Mouse (Mus musculus) MEL (cell line): ENCODE measurements around the gene Setd5. TPM values are rescaled to one million over a fixed set of nuclear protein-coding genes. Genes with fewer than 3 reads are reported as not detected.

ENCODE experiments used
- DNase-seq: peaks from one replicate; pipeline ENCODE4 v3.0.0; 2011; ENCODE audit warnings: low read depth, low spot score
- H3K27ac ChIP-seq: 2 replicates; pipeline ENCODE4 v1.5.1; 2012; ENCODE audit warnings: low read depth, mild to moderate bottlenecking, control low read depth, low read length, moderate library complexity; ENCODE audit not compliant: control insufficient read depth
- H3K27me3 ChIP-seq, 2 experiments: fragments of 150-350 bp in 1 of 2; sonication (generic) in 1 of 2; 2 replicates each; pipeline ENCODE4 v1.6.1; 2012; ENCODE audit warnings: low read length in 2 of 2, mild to moderate bottlenecking in 2 of 2, improper control_type of control experiment in 1 of 2, moderate library complexity in 1 of 2; ENCODE audit not compliant: insufficient read depth in 2 of 2, control insufficient read depth in 1 of 2
- H3K36me3 ChIP-seq, 2 experiments: 2 replicates each; pipeline ENCODE4 v1.6.1; 2012 to 2014; ENCODE audit warnings: low read length in 2 of 2, improper control_type of control experiment in 1 of 2, inconsistent platforms in 1 of 2, mild to moderate bottlenecking in 1 of 2; ENCODE audit not compliant: insufficient read depth in 2 of 2, control insufficient read depth in 1 of 2
- H3K4me1 ChIP-seq, 2 experiments: fragments of 150-350 bp in 1 of 2; sonication (generic) in 1 of 2; 2 replicates each; pipeline ENCODE4 v1.6.1; 2012; ENCODE audit warnings: low read length in 2 of 2, improper control_type of control experiment in 1 of 2, mild to moderate bottlenecking in 1 of 2; ENCODE audit not compliant: insufficient read depth in 2 of 2, control insufficient read depth in 1 of 2
- H3K4me3 ChIP-seq, 2 experiments: fragments of 150-350 bp in 1 of 2; sonication (generic) in 1 of 2; 2 replicates each; pipeline ENCODE4 v1.5.1; 2012; ENCODE audit warnings: low read depth in 2 of 2, low read length in 2 of 2, mild to moderate bottlenecking in 2 of 2, moderate library complexity in 2 of 2, control low read depth in 1 of 2, improper control_type of control experiment in 1 of 2; ENCODE audit not compliant: control insufficient read depth in 1 of 2, insufficient read depth in 1 of 2
- H3K79me2 ChIP-seq: 2 replicates; pipeline ENCODE4 v1.6.1; 2012; ENCODE audit warnings: mild to moderate bottlenecking, low read length, moderate library complexity; ENCODE audit not compliant: control insufficient read depth, poor library complexity, insufficient read depth
- H3K9ac ChIP-seq: 2 replicates; pipeline ENCODE4 v1.6.1; 2012; ENCODE audit warnings: low read depth, mild to moderate bottlenecking, control low read depth, low read length, moderate library complexity; ENCODE audit not compliant: control insufficient read depth, poor library complexity, severe bottlenecking
- H3K9me3 ChIP-seq: fragments of 150-350 bp; sonication (generic); replicated peaks from 2 replicates; pipeline ENCODE4 v1.6.1; 2012; ENCODE audit warnings: mild to moderate bottlenecking, low read length, improper control_type of control experiment, moderate library complexity; ENCODE audit not compliant: insufficient read depth
- BHLHE40 ChIP-seq: IDR thresholded peaks from 2 replicates; pipeline ENCODE4 v1.6.1; 2012; ENCODE audit warnings: low read depth, mild to moderate bottlenecking, inconsistent platforms, low read length, improper control_type of control experiment, borderline replicate concordance
- EP300 ChIP-seq, 2 experiments: IDR thresholded peaks; 2 replicates each; pipeline ENCODE4 v1.6.1; 2011; ENCODE audit warnings: improper control_type of control experiment in 2 of 2, low read length in 2 of 2, low read depth in 1 of 2, mild to moderate bottlenecking in 1 of 2
- ETS1 ChIP-seq: IDR thresholded peaks from 2 replicates; pipeline ENCODE4 v1.6.1; 2012; ENCODE audit warnings: low read depth, mild to moderate bottlenecking, inconsistent platforms, low read length, improper control_type of control experiment, moderate library complexity
- GABPA ChIP-seq: IDR thresholded peaks from 2 replicates; pipeline ENCODE4 v1.6.1; 2012; ENCODE audit warnings: low read depth, mild to moderate bottlenecking, inconsistent platforms, low read length, improper control_type of control experiment, moderate library complexity
- GATA1 ChIP-seq: IDR thresholded peaks from 2 replicates; pipeline ENCODE4 v1.6.1; 2011; ENCODE audit warnings: low read depth, low read length, improper control_type of control experiment
- HCFC1 ChIP-seq: IDR thresholded peaks from 2 replicates; pipeline ENCODE4 v1.6.1; 2012; ENCODE audit warnings: low read depth, mild to moderate bottlenecking, inconsistent platforms, low read length, improper control_type of control experiment, moderate library complexity
- MXI1 ChIP-seq: IDR thresholded peaks from 2 replicates; pipeline ENCODE4 v1.6.1; 2011; ENCODE audit warnings: mild to moderate bottlenecking, low read depth, low read length, improper control_type of control experiment
- MYC ChIP-seq: IDR thresholded peaks from 2 replicates; pipeline ENCODE4 v1.6.1; 2011; ENCODE audit warnings: low read depth, mild to moderate bottlenecking, low read length, improper control_type of control experiment, moderate library complexity
- RAD21 ChIP-seq: IDR thresholded peaks from 2 replicates; pipeline ENCODE4 v1.6.1; 2011; ENCODE audit warnings: mild to moderate bottlenecking, low read depth, low read length, improper control_type of control experiment
- RCOR1 ChIP-seq: IDR thresholded peaks from 2 replicates; pipeline ENCODE4 v1.6.1; 2012; ENCODE audit warnings: low read depth, mild to moderate bottlenecking, inconsistent platforms, low read length, improper control_type of control experiment
- SIN3A ChIP-seq: IDR thresholded peaks from 2 replicates; pipeline ENCODE4 v1.6.1; 2012; ENCODE audit warnings: low read length, improper control_type of control experiment, inconsistent platforms
- TAL1 ChIP-seq: IDR thresholded peaks from 2 replicates; pipeline ENCODE4 v1.6.1; 2012; ENCODE audit warnings: mild to moderate bottlenecking, inconsistent platforms, low read length, moderate library complexity, mixed read lengths
- TBP ChIP-seq: IDR thresholded peaks from 2 replicates; pipeline ENCODE4 v1.8.0; 2011; ENCODE audit warnings: low read depth, low read length, improper control_type of control experiment
- ZMIZ1 ChIP-seq: IDR thresholded peaks from 2 replicates; pipeline ENCODE4 v1.6.1; 2012; ENCODE audit warnings: low read depth, mild to moderate bottlenecking, inconsistent platforms, low read length, improper control_type of control experiment, moderate library complexity
- polyA plus RNA-seq, 2 experiments: library from polyadenylated mRNA; stranded (reverse) in 1 of 2; unstranded in 1 of 2; fragments of >175 nt in 1 of 2; fragments of >200 nt in 1 of 2; gene quantifications; 2 replicates each; pipeline versions ENCODE4 v1.2.1 to v1.2.4; 2012; ENCODE audit warnings: low replicate concordance in 2 of 2, low read depth in 1 of 2; ENCODE audit not compliant: insufficient read length in 2 of 2, insufficient read depth in 1 of 2, missing spikeins in 1 of 2
- total RNA-seq: library from RNA; depleted of rRNA; stranded (reverse); fragments of 300-350 nt; gene quantifications from 2 replicates; pipeline ENCODE4 v1.2.3, GENCODE M21; 2012

Setd5 gene
- total and polyA plus RNA-seq, 3 experiments, result 43.5 to 185 (median 80.2) TPM

DNA sequence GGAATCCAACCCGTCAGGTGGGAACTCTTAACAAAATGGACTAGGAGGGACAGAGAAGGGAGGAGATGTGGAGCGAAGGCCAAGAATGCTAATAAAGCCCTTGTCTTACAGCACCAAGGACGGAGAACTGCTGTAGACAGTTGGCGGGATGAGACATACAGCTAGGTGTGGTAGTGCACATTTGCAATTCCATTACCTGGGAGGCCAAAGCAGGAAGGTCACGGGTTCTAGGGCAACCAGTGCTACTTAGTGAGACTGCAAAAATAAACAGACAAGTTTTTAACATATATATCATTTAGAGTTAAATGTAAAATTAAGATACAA is 38.5 kb upstream of the Setd5 start:
- H3K9me3 ChIP-seq, result no peaks in the 10 kb centered on the region
- TF ChIP-seq ZMIZ1 (no peak), BHLHE40 (no peak), GABPA (no peak), RCOR1 (no peak), SIN3A (no peak), HCFC1 (no peak), TBP (no peak), MXI1 (no peak)
- no peak overlapping the region for H3K4me3 ChIP-seq
- no peaks in the 10 kb centered on the region; the same call in 1 of the 2 replicates for H3K79me2 ChIP-seq
- peaks cover 0 to 41% of the 10 kb centered on the region in 2 experiments; a peak in 2 of 4 replicates for H3K36me3 ChIP-seq
- H3K9ac ChIP-seq, result no peak overlapping the region; the same call in 1 of the 2 replicates
- H3K27ac ChIP-seq, result no peak overlapping the region
- DNase-seq, result no peak
- no peaks in the 10 kb centered on the region for H3K27me3 ChIP-seq
- peaks cover 23% of the 10 kb centered on the region in 2 experiments for H3K4me1 ChIP-seq

DNA sequence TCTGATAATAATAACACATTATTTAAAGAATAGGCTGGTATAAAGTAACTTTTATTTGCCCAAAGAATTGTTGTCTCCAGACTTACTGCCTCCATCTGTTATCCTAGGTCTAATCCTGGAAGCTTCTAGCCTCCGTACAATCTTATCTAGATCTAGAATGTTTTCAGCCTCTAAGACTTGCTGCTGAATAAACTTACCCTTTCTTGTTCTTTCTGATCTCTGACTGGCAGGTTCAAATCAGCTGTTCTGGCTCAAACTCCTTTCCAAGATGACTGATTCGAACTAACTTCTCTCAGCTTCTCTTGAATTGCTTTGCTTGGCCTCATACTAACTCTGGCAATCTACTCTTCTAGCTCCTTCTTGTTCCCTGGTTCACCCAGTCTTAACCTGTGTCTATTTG is 36.8 kb upstream of the Setd5 start:
- Histone ChIP-seq H3K79me2 (peaks cover 6% of the 10 kb centered on the region), H3K27ac (peak overlapping the region; percentile 98), H3K27me3 (no peaks in the 10 kb centered on the region), H3K36me3 (peaks cover 0 to 54% of the 10 kb centered on the region in 2 experiments; a peak in 2 of 4 replicates), H3K9me3 (no peaks in the 10 kb centered on the region), H3K4me3 (peak overlapping the region in 1 of 2 experiments; percentile 34; a peak in 1 of 4 replicates), H3K9ac (peak overlapping the region; percentile 69), H3K4me1 (peaks cover 24 to 28% of the 10 kb centered on the region in 2 experiments)
- DNase-seq, result peak; percentile 61
- TF ChIP-seq RAD21 (no peak), TAL1 (no peak), ETS1 (peak; percentile 79), SIN3A (peak; percentile 22; the same call in 1 of the 2 replicates), EP300 (IDR thresholded peaks at IDR 0.05; ENCODE audit: low read depth in 1 of 2, low read length in 2 of 2) (peak; percentile 8 to 23; a peak in 3 of 4 replicates), GATA1 (peak; percentile 83), MYC (0 out of 2 replicates have a peak, but pooled peaks have one; percentile 5)
